Mouse (Mus musculus) heart, embryonic 14.5 days (tissue): ENCODE results near the gene Mnat1. TPM values are rescaled to one million over a fixed set of nuclear protein-coding genes. Genes with fewer than 3 reads are reported as not detected.
"Not testable (repeated sequence)": the region's sequence is repeated elsewhere in the genome, so short reads cannot be mapped to it uniquely, and the experiment has no call there.

Source experiments
- ATAC-seq: fragments of 200-750 bp; cut with Nextera tagmentation; 2 replicates; pipeline ENCODE4 v1.8.0; 2017; ENCODE audit warnings: low read depth, moderate TSS enrichment; ENCODE audit not compliant: insufficient number of reproducible peaks, insufficient read depth, low FRiP score
- H3K27ac ChIP-seq, 2 experiments: fragments of 200-500 bp in 1 of 2; fragments of 300-500 bp in 1 of 2; sonication (generic) in 1 of 2; replicated peaks in 1 of 2; 2 replicates each; pipeline ENCODE4 v1.5.1; 2012 to 2014; ENCODE audit warnings: low read depth in 2 of 2, low read length in 2 of 2, control low read depth in 1 of 2, mild to moderate bottlenecking in 1 of 2, mixed read lengths in 1 of 2; ENCODE audit not compliant: control insufficient read depth in 1 of 2, insufficient read depth in 1 of 2
- H3K27me3 ChIP-seq: fragments of 300-500 bp; sonication (generic); 2 replicates; pipeline ENCODE4 v1.6.1; 2014; ENCODE audit warnings: mild to moderate bottlenecking, low read length, control low read depth; ENCODE audit not compliant: control insufficient read depth, insufficient read depth
- H3K36me3 ChIP-seq: fragments of 300-500 bp; sonication (generic); 2 replicates; pipeline ENCODE4 v1.6.1; 2014; ENCODE audit warnings: mild to moderate bottlenecking, control low read depth, low read length, mixed read lengths; ENCODE audit not compliant: control insufficient read depth, insufficient read depth
- H3K4me1 ChIP-seq, 2 experiments: fragments of 200-500 bp in 1 of 2; fragments of 300-500 bp in 1 of 2; sonication (generic) in 1 of 2; 2 replicates each; pipeline ENCODE4 v1.6.1; 2012 to 2014; ENCODE audit warnings: low read length in 2 of 2, control low read depth in 1 of 2, mixed read lengths in 1 of 2; ENCODE audit not compliant: control insufficient read depth in 2 of 2, insufficient read depth in 2 of 2
- H3K4me2 ChIP-seq: fragments of 300-500 bp; sonication (generic); 2 replicates; pipeline ENCODE4 v1.6.1; 2014; ENCODE audit warnings: mild to moderate bottlenecking, low read length
- H3K4me3 ChIP-seq, 2 experiments: fragments of 200-500 bp in 1 of 2; fragments of 300-500 bp in 1 of 2; sonication (generic) in 1 of 2; 2 replicates each; pipeline ENCODE4 v1.5.1; 2012 to 2014; ENCODE audit warnings: low read length in 2 of 2, mild to moderate bottlenecking in 2 of 2, control low read depth in 1 of 2, low read depth in 1 of 2, moderate library complexity in 1 of 2; ENCODE audit not compliant: control insufficient read depth in 1 of 2, insufficient read depth in 1 of 2
- H3K9ac ChIP-seq: fragments of 300-500 bp; sonication (generic); 2 replicates; pipeline ENCODE4 v1.6.1; 2014; ENCODE audit warnings: mild to moderate bottlenecking, low read length
- H3K9me3 ChIP-seq: fragments of 300-500 bp; sonication (generic); 2 replicates; pipeline ENCODE4 v1.6.1; 2016; ENCODE audit warnings: low read length, control low read depth; ENCODE audit not compliant: control insufficient read depth
- WGBS: fragments of 180-500 bp; shearing (Covaris S2); extraction: QIAGEN DNeasy Blood & Tissue Kit; methylation state at CpG from one replicate; pipeline ENCODE4 v1.1.7; 2014; 5-methylcytosine and 5-hydroxymethylcytosine counted together
- polyA plus RNA-seq: library from polyadenylated mRNA; unstranded; fragments of >200 nt; fragmentation: Nextera tagmentation; extraction: Ambion mirVana; gene quantifications from 2 replicates; pipeline ENCODE4 v1.2.1, GENCODE M21; 2014

Mnat1 gene
- polyA plus RNA-seq, 1 experiment from 2014 or later, result 28.2 TPM

DNA sequence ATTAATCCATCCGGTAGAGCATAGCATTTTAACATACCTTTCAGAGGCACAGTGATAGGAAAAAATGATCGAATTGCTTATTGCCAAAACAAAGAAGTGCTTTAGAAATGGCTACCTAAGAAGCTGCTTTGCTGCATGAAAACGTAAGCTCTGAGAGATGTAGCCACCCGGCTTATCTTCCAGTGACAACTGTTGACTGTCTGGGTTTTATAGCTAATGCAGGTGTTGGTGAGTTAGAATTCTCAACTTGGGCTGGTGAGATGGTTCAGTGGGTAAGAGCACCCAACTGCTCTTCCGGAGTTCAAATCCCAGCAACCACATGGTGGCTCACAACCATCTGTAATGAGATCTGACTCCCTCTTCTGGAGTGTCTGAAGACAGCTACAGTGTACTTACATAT is 27.5 kb downstream of the Mnat1 start:
- H3K36me3 ChIP-seq, H3K27ac ChIP-seq, H3K9me3 ChIP-seq, H3K4me3 ChIP-seq, H3K9ac ChIP-seq, H3K27me3 ChIP-seq, ATAC-seq, H3K4me2 ChIP-seq: not testable (repeated sequence)
- whole genome bisulfite sequencing, result 85% methylated on average over 5 of the region's 5 CpGs
- peaks cover 0 to 11% of the 10 kb centered on the region in 2 experiments; a peak in 1 of 4 replicates for H3K4me1 ChIP-seq

DNA sequence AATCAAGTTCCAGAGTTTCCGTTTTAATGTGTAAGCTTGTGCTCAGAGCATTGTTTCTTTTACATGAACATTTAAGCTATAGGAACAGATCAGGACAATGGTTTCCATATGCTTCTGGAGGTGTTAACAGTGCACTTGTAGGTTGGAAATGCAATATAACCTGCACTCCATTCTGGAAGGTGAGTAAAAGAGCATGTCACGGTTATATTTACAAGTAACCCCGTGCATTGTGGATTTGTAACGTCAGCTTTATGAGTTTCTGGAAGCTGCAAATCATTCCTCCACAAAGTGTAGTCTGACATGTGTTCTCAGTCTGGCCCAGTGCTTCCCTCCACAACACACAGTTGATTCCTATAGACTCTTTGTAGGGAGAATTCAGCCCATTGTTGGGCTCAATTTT is 30.6 kb downstream of the Mnat1 start:
- H3K36me3 ChIP-seq, result no peaks in the 10 kb centered on the region
- 94% methylated on average over 4 of the region's 4 CpGs for WGBS

DNA sequence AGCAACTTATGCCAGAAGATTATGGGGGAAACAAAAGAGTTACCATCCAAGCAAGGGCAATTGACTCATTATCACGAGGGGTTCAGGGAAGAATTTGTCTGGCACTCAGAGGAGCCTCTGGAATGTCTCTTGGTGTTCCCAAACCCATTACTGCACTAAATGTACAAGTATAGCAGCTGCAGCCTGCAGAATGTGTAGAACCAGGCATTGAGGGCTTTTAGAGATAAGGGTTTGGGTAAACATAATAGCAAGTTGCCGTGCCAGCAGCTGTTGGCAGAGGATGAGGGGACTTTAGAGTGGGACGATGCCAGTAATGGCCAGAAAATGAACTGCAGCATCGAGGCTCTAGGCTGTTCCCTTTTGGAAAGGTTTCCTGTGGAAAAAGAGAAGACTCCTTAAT is 36.8 kb downstream of the Mnat1 start:
- H3K9ac ChIP-seq, result no peak overlapping the region
- no peaks in the 10 kb centered on the region for H3K27me3 ChIP-seq
- no peak overlapping the region for H3K4me3 ChIP-seq
- 13% methylated on average over 4 of the region's 4 CpGs for WGBS
- 0 out of 2 replicates have a peak, but pooled peaks have one; percentile 39 for ATAC-seq
- H3K9me3 ChIP-seq, result no peaks in the 10 kb centered on the region
- peaks cover 4 to 14% of the 10 kb centered on the region in 2 experiments for H3K4me1 ChIP-seq
- no peaks in the 10 kb centered on the region for H3K36me3 ChIP-seq
- 0 out of 2 replicates have a peak overlapping the region, but pooled peaks have one; percentile 3 for H3K4me2 ChIP-seq
- peak overlapping the region; percentile 23 to 36; a peak in 1 of 4 replicates for H3K27ac ChIP-seq

More for the DNA sequence above, 30.6 kb downstream of the Mnat1 start:
- no peak overlapping the region for H3K4me3 ChIP-seq
- H3K9ac ChIP-seq, result no peak overlapping the region
- H3K4me2 ChIP-seq, result no peak overlapping the region
- no peaks in the 10 kb centered on the region for H3K27me3 ChIP-seq
- ATAC-seq, result no peak
- H3K9me3 ChIP-seq, result no peaks in the 10 kb centered on the region
- no peaks in the 10 kb centered on the region for H3K4me1 ChIP-seq
- no peak overlapping the region for H3K27ac ChIP-seq

DNA sequence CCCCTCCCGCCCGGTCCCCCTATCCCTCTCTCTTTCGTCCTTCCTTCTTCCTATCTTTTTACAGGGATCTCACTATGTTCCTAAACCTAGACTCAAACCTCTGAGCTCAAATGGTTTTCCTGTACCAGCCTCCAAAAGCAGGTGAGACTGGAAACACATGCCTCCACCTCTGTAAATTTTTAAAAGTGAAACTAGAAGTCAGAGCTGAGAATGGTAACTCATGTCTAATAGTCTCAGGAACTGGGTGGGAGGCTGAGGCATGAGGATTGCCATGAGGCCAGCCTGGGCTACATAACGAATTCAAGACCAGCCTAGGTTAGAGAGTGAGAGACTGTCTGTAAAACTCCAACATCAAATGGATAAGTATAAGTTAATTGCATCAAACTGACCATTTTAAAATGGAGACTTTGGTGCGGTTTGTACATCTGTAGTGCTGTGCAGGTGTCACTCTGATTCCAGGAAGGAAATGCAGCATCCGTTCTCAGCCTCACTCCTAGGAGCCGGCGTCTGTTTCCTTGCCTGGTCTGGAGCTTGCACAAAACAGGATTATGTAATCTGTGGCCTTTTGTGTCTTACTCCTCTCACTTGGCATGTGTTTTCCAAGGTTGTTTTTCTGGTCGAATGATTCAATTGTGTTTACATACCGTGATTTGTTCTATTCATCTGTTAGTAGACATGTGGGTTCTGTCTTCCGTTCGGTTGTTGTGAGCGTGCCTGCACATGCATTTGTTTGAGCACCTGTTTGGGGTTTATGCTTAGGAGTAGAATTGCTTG is 39.1 kb downstream of the Mnat1 start:
- Histone ChIP-seq H3K4me1 (peaks cover 4 to 14% of the 10 kb centered on the region in 2 experiments), H3K9ac (no peak overlapping the region), H3K36me3 (no peaks in the 10 kb centered on the region), H3K9me3 (no peaks in the 10 kb centered on the region), H3K4me2 (no peak overlapping the region), H3K27me3 (no peaks in the 10 kb centered on the region), H3K4me3 (no peak overlapping the region), H3K27ac (no peak overlapping the region)
- no peak for ATAC-seq
- WGBS, result 79% methylated on average over 13 of the region's 13 CpGs

DNA sequence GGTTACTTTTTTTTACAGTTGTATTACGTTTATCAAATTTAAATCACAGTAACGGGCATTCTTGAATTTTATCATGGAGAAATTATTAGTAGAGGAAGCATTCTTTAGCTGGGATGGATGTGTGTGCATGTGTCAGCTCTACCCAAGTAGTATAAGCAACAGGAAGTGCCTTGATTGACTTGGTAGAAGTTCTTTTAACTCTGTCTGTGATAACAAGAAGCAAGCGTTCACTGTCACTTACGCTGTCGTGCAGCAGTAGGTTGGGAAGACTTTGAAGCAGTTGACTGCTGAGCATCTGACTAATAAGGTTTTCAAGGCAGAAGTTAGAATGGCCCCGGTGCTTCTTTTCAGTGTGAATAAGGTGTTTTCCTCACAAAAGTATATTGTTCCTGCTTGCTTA is 47.3 kb downstream of the Mnat1 start:
- Histone ChIP-seq H3K27ac (no peak overlapping the region), H3K36me3 (peaks cover 10% of the 10 kb centered on the region), H3K4me1 (no peaks in the 10 kb centered on the region), H3K4me2 (no peak overlapping the region), H3K27me3 (no peaks in the 10 kb centered on the region), H3K9ac (no peak overlapping the region), H3K9me3 (0 out of 2 replicates have a peak, but pooled peaks cover 2% of the 10 kb centered on the region), H3K4me3 (no peak overlapping the region)
- WGBS, result 62% methylated on average over 6 of the region's 6 CpGs
- ATAC-seq, result no peak

DNA sequence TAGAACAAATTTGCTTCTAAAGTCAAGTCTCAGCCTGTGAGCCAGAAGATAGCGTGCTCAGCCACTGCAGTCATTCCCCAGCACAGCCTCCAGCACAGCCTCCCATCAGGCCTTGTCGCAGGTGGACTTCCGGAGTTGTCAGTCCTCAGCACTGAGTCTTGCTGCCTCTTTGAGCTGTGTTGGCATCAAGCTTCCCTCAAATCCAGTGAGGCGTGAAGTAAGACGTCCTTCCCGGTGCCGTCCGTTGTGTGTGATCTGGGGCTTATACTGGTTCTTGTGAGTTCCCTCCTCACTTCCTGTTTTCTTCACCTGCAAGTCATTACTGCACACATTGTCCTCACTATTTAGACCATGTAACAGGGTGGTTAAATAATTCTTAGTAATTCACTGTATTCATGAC is 60.4 kb downstream of the Mnat1 start:
- Histone ChIP-seq H3K4me3 (no peak overlapping the region), H3K36me3 (peaks cover 42% of the 10 kb centered on the region), H3K27me3 (no peaks in the 10 kb centered on the region), H3K4me1 (no peaks in the 10 kb centered on the region), H3K9me3 (no peaks in the 10 kb centered on the region), H3K4me2 (no peak overlapping the region), H3K27ac (no peak overlapping the region), H3K9ac (no peak overlapping the region)
- ATAC-seq, result no peak
- 89% methylated on average over 8 of the region's 8 CpGs for WGBS

DNA sequence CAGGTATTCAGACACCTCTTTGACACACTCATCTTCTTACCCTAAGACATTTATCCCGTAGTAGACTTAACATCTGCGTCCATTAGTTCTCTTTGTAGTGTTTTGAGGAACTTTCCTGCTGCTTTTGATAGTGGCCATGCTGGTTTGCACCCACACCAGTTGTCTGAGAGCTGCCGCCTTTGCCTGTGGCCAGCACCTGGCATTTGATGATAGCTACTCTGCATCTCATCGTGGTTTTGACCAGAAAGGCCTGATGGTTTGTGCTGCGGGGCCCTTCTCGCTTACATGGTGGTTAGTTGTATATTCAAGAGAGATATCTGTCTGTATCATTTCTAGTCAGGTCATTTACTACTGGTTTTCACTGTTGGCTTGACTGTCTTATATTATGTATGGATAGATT is 73.8 kb downstream of the Mnat1 start:
- Histone ChIP-seq H3K4me3 (no peak overlapping the region), H3K36me3 (peaks cover 5% of the 10 kb centered on the region; the same call in 1 of the 2 replicates), H3K9ac (no peak overlapping the region), H3K9me3 (no peaks in the 10 kb centered on the region), H3K4me2 (no peak overlapping the region), H3K27me3 (no peaks in the 10 kb centered on the region), H3K27ac (no peak overlapping the region), H3K4me1 (peaks cover 0 to 11% of the 10 kb centered on the region in 2 experiments)
- ATAC-seq, result no peak
- 90% methylated on average over 6 of the region's 6 CpGs for WGBS
